Mouse (Mus musculus) kidney, embryonic 14.5 days (tissue): Measurements from ENCODE around the gene Hist1h2ah. TPM values are rescaled to one million over a fixed set of nuclear protein-coding genes. Genes with fewer than 3 reads are reported as not detected.
"Not testable (repeated sequence)": the region's sequence is repeated elsewhere in the genome, so short reads cannot be mapped to it uniquely, and the experiment has no call there.

Experiments used
- ATAC-seq: fragments of 200-750 bp; cut with Nextera tagmentation; 2 replicates; pipeline ENCODE4 v1.8.0; 2017; ENCODE audit warnings: moderate number of reproducible peaks, mild to moderate bottlenecking, moderate TSS enrichment, moderate library complexity; ENCODE audit not compliant: low FRiP score, low TSS enrichment
- H3K27ac ChIP-seq: fragments of 300-500 bp; sonication (generic); 2 replicates; pipeline ENCODE4 v1.5.1; 2014; ENCODE audit warnings: low read depth, mild to moderate bottlenecking, low read length, moderate library complexity, mixed read lengths
- H3K27me3 ChIP-seq: fragments of 300-500 bp; sonication (generic); 2 replicates; pipeline ENCODE4 v1.6.1; 2014; ENCODE audit warnings: mild to moderate bottlenecking, low read length; ENCODE audit not compliant: control insufficient read depth, insufficient read depth
- H3K36me3 ChIP-seq: fragments of 300-500 bp; sonication (generic); 2 replicates; pipeline ENCODE4 v1.6.1; 2014; ENCODE audit warnings: low read length, mixed read lengths; ENCODE audit not compliant: control insufficient read depth, insufficient read depth
- H3K4me1 ChIP-seq: fragments of 300-500 bp; sonication (generic); 2 replicates; pipeline ENCODE4 v1.6.1; 2014; ENCODE audit warnings: low read length, mixed read lengths; ENCODE audit not compliant: control insufficient read depth, insufficient read depth
- H3K4me2 ChIP-seq: fragments of 300-500 bp; sonication (generic); replicated peaks from 2 replicates; pipeline ENCODE4 v1.6.1; 2014; ENCODE audit warnings: low read depth, mild to moderate bottlenecking, low read length
- H3K4me3 ChIP-seq: fragments of 300-500 bp; sonication (generic); 2 replicates; pipeline ENCODE4 v1.5.1; 2014; ENCODE audit warnings: mild to moderate bottlenecking, low read length
- H3K9ac ChIP-seq: fragments of 300-500 bp; sonication (generic); 2 replicates; pipeline ENCODE4 v1.6.1; 2014; ENCODE audit warnings: low read depth, mild to moderate bottlenecking, low read length, moderate library complexity
- H3K9me3 ChIP-seq: fragments of 300-500 bp; sonication (generic); 2 replicates; pipeline ENCODE4 v1.6.1; 2016; ENCODE audit warnings: low read length; ENCODE audit not compliant: control insufficient read depth
- WGBS: fragments of 180-500 bp; shearing (Covaris S2); extraction: QIAGEN DNeasy Blood & Tissue Kit; methylation state at CpG from one replicate; pipeline ENCODE4 v1.1.7; 2014; 5-methylcytosine and 5-hydroxymethylcytosine counted together
- polyA plus RNA-seq: library from polyadenylated mRNA; unstranded; fragments of >200 nt; fragmentation: Nextera tagmentation; extraction: Ambion mirVana; gene quantifications from 2 replicates; pipeline ENCODE4 v1.2.1, GENCODE M21; 2014

The Hist1h2ah gene
- 8.6 and 14.9 TPM in 2 replicates for polyA plus RNA-seq

GRCm38 (mm10) chr13:22035267-22036148 is at the start of gene Hist1h2ah, which contains the start of gene Hist1h2bk:
TSS of gene Hist1h2ah (minus strand) at chr13:22035568.
TSS of gene Hist1h2bk (plus strand) at chr13:22035870.
- under 1% methylated on average over 20 of the region's 69 CpGs for WGBS
- Histone ChIP-seq H3K4me3 (peak within 1 kb of the TSS; percentile 45), H3K4me2 (peak within 1 kb of the TSS; percentile 72)

DNA sequence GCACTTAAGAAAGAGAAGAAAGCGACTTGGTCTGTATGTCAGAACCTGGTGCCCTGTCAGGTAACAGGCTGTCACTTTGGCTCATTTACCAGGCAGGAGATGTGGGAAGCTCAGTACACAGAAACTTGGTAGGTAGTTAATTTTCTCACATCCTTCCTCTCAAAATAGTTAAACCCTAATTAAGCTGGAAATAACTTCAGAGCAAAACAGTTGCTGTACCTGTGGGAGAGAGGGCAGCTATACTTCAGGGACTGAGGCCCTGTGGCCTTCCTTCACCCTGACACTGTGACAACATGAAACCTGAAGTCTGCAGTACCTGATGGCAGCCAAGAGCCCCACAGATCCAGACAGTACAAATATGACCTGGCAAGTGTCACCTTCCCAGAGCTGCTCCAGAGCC is 48.8 kb upstream of the Hist1h2ah start, which contains the start of gene Vmn1r188:
TSS of gene Vmn1r188 (plus strand) at position 301 of the 400 bp plus-strand sequence.
- ATAC-seq, H3K36me3 ChIP-seq, H3K9me3 ChIP-seq, H3K4me3 ChIP-seq, H3K4me2 ChIP-seq, H3K9ac ChIP-seq, H3K27me3 ChIP-seq, H3K4me1 ChIP-seq, H3K27ac ChIP-seq: not testable (repeated sequence)
- 81% methylated on average over 1 of the region's 1 CpGs for WGBS

More at GRCm38 (mm10) chr13:22035267-22036148, at the start of gene Hist1h2ah, which contains the start of gene Hist1h2bk:
- H3K27ac ChIP-seq = peak within 1 kb of the TSS; percentile 96
- peak within 1 kb of the TSS; percentile 69 for H3K9ac ChIP-seq
- H3K36me3 ChIP-seq, H3K9me3 ChIP-seq, H3K27me3 ChIP-seq: not testable (repeated sequence)
- peak; percentile 98 for ATAC-seq
- peaks cover 11% of the 10 kb centered on the region for H3K4me1 ChIP-seq

DNA sequence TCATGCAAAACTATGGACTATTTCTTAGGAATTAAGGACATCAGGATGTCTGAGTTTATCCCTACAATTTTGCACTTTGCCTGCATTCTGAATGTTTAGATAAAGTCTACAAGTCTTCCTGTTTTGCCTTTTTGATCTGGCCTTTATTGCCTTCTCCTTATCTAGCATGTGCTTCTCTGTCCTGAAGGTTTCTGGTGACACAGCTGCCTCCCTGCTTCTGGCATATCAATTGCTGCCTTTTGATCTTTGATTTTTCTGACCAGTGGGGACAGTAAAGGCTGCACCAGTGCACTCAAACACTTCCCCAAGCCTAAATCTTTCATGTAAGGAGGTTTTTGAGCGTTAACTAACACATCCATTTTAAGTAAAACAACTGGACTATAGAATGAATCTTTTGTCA is 28.1 kb upstream of the Hist1h2ah start:
- H3K4me1 ChIP-seq = no peaks in the 10 kb centered on the region
- no peaks in the 10 kb centered on the region for H3K27me3 ChIP-seq
- H3K36me3 ChIP-seq = no peaks in the 10 kb centered on the region
- ATAC-seq = no peak
- H3K4me3 ChIP-seq = no peak overlapping the region
- no peak overlapping the region for H3K4me2 ChIP-seq
- H3K9me3 ChIP-seq = no peaks in the 10 kb centered on the region
- WGBS = 59% methylated on average over 1 of the region's 1 CpGs
- no peak overlapping the region for H3K27ac ChIP-seq
- H3K9ac ChIP-seq = no peak overlapping the region

DNA sequence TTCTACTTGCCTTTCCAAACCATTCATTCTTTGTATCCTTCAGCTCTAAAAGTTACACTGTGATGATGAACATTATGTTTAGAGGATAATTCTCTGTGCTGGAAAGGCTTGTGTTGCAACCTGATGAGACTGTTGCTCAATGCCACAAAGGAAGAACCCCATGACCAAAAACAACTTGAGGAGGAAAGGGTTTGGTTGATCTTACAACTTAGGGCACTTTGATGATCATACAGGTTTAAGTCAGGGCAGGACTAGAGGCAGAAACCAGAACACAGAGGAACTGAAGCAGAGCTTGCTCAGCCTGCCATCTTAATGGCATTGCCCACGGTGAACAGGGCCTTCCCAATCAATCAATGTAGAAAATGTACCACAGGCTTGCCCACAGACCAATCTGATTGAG is 26.1 kb upstream of the Hist1h2ah start:
- ATAC-seq = no peak
- H3K27me3 ChIP-seq = no peaks in the 10 kb centered on the region
- WGBS = 88% methylated on average over 1 of the region's 1 CpGs
- H3K4me1 ChIP-seq = no peaks in the 10 kb centered on the region
- H3K9me3 ChIP-seq = no peaks in the 10 kb centered on the region
- no peak overlapping the region for H3K4me3 ChIP-seq
- no peak overlapping the region for H3K27ac ChIP-seq
- H3K4me2 ChIP-seq = no peak overlapping the region
- H3K9ac ChIP-seq = no peak overlapping the region
- no peaks in the 10 kb centered on the region for H3K36me3 ChIP-seq

DNA sequence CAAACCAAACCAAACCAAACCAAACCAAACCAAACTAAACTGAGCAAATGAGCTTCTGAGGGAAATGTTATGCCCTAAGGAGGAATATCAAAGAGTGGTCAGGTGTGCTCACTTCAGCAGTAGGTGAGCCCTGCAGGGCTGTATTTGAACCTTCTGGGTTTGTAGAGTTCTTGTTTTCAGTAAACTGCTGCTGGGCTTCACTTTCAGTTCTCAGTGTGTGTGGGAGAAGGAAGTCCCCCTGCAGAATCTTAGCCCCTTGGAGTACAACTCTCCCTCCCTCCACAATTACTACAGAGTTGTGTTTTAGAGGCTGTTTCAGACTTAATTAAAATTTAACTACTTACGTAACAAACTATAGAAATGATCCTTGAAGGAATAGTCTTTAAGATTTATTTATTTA is 18.4 kb upstream of the Hist1h2ah start:
- Histone ChIP-seq H3K4me2 (no peak overlapping the region), H3K27me3 (no peaks in the 10 kb centered on the region), H3K9me3 (no peaks in the 10 kb centered on the region), H3K27ac (no peak overlapping the region), H3K4me1 (no peaks in the 10 kb centered on the region), H3K36me3 (no peaks in the 10 kb centered on the region), H3K9ac (no peak overlapping the region), H3K4me3 (no peak overlapping the region)
- 98% methylated on average over 1 of the region's 1 CpGs for WGBS
- ATAC-seq = no peak

- no peaks in the 10 kb centered on the region for H3K4me1 ChIP-seq
- no peaks in the 10 kb centered on the region for H3K36me3 ChIP-seq
- H3K9ac ChIP-seq = peak overlapping the region; percentile 42; the same call in 1 of the 2 replicates
- ATAC-seq = no peak
- H3K27ac ChIP-seq = peak overlapping the region; percentile 77
- 13% methylated on average over 5 of the region's 5 CpGs for WGBS
- H3K9me3 ChIP-seq = no peaks in the 10 kb centered on the region
- peak overlapping the region; percentile 38 for H3K4me3 ChIP-seq
- no peaks in the 10 kb centered on the region for H3K27me3 ChIP-seq
- H3K4me2 ChIP-seq = peak overlapping the region; percentile 64
These were observed 16.1 kb upstream of the Hist1h2ah start for GRCm38 (mm10) chr13:22051523-22051859.

DNA sequence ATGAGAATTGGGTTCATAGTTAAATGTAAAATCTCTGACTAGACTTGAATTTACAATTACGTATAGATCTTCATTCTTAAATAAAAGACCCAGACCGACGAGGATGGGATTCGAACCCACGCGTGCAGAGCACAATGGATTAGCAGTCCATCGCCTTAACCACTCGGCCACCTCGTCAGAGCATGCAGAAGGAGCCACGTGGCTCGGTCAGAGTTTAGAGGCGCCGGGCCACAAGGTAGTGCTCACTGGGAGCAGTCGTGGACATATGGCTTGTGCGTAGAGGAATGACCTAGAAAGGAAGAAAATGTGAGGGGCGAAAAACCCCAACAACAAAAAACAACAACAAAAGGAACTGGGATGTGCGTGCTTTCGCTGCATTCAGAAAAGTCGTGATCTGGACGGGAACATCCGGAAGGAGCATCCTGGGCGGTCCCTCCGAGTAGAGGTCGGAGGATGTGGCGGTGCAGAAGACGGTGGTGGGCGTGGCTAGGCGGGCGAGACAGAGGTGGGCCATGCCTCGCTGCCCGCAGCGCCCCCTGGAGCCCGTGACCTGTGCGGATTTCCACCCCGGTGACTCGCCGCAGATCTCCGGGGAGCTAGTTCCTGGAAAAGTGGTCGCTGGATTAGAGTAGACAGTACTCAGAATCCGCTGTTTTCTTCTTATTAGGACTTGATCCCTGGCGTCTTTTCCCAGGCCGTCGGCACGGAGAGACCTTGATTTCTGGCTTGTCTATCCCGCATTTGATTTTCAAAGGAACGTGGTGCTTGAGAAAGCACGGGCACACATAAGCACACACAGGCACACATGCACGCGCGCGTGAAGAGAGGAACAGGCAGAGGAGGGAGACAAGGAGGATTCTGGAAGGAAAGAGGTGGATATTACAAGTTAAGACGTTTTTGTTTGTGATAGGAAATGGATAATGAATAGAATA is 15.5 kb upstream of the Hist1h2ah start:
- H3K9me3 ChIP-seq = no peaks in the 10 kb centered on the region
- under 1% methylated on average over 52 of the region's 52 CpGs for WGBS
- H3K27ac ChIP-seq = peak overlapping the region; percentile 77
- peak; percentile 94 for ATAC-seq
- peak overlapping the region; percentile 47; the same call in 1 of the 2 replicates for H3K9ac ChIP-seq
- peak overlapping the region; percentile 38 for H3K4me3 ChIP-seq
- H3K36me3 ChIP-seq = no peaks in the 10 kb centered on the region
- H3K27me3 ChIP-seq = no peaks in the 10 kb centered on the region
- no peaks in the 10 kb centered on the region for H3K4me1 ChIP-seq
- peak overlapping the region; percentile 64 for H3K4me2 ChIP-seq

DNA sequence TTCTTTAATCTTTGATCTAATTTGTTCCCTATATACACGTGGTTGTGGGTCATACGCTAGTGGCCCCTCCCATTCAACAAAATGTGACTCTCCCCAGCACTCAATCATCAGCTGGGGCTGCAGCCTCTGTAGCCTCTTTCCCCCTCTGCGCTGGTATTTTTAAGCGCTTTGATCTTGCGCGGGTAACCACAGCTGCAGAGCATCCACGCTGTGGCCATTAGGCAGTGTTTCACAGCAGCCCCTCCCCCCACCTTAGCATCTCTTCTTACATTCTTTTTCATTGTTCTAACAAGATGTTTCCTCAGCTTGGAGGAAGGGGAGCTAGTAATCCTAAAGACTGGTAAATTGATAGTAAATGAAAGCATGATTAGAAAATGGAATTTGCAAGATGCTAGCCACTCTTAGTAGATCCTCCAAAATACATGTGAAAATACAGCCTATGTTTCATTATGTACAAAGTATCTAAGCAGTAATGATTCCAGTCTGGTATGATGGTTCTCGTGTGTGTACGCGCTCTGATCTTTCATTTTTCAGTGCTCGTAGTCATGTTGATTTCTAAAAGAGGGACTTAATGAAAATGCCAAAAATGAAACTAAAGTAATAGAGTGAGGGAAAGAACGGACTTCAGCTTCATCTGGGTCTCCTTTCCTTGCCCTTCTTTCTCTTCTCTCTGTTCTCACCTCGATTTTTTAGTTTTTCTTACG is 14.5 kb upstream of the Hist1h2ah start:
- ATAC-seq = peak; percentile 71
- Histone ChIP-seq H3K27me3 (no peaks in the 10 kb centered on the region), H3K9me3 (no peaks in the 10 kb centered on the region), H3K27ac (peak overlapping the region; percentile 77), H3K4me1 (no peaks in the 10 kb centered on the region), H3K9ac (peak overlapping the region; percentile 47; the same call in 1 of the 2 replicates), H3K36me3 (no peaks in the 10 kb centered on the region), H3K4me2 (peak overlapping the region; percentile 64), H3K4me3 (peak overlapping the region; percentile 38)
- WGBS = 2% methylated on average over 14 of the region's 14 CpGs
